Mouse (Mus musculus) hindbrain, embryonic 10.5 days (tissue): ENCODE data around the gene Map10. TPM values are rescaled to one million over a fixed set of nuclear protein-coding genes. Genes with fewer than 3 reads are reported as not detected.
A peak's percentile ranks its signal among the peaks of the same experiment; 100 is the strongest.

Experiments
- DNase-seq: peaks from one replicate; pipeline ENCODE4 v3.0.0-alpha.2; 2017; ENCODE audit warnings: low spot score
- H3K27ac ChIP-seq: fragments of 300-500 bp; sonication (generic); 2 replicates; pipeline ENCODE4 v1.5.1; 2016; ENCODE audit warnings: mild to moderate bottlenecking, moderate library complexity
- H3K27me3 ChIP-seq: fragments of 300-500 bp; sonication (generic); 2 replicates; pipeline ENCODE4 v1.6.1; 2016; ENCODE audit warnings: mild to moderate bottlenecking; ENCODE audit not compliant: poor library complexity, insufficient read depth, severe bottlenecking
- H3K36me3 ChIP-seq: fragments of 300-500 bp; sonication (generic); 2 replicates; pipeline ENCODE4 v1.6.1; 2016; ENCODE audit warnings: mild to moderate bottlenecking, moderate library complexity
- H3K4me1 ChIP-seq: fragments of 300-500 bp; sonication (generic); replicated peaks from 2 replicates; pipeline ENCODE4 v1.6.1; 2016; ENCODE audit warnings: mild to moderate bottlenecking
- H3K4me3 ChIP-seq: fragments of 300-500 bp; sonication (generic); 2 replicates; pipeline ENCODE4 v1.5.1; 2016; ENCODE audit warnings: mild to moderate bottlenecking, moderate library complexity
- H3K9me3 ChIP-seq: fragments of 300-500 bp; sonication (generic); 2 replicates; pipeline ENCODE4 v1.6.1; 2016; ENCODE audit warnings: mild to moderate bottlenecking, moderate library complexity
- WGBS: fragments of 180-500 bp; shearing (Covaris S2); methylation state at CpG from one replicate; pipeline ENCODE4 v1.1.7; 2016; 5-methylcytosine and 5-hydroxymethylcytosine counted together
- polyA plus RNA-seq: library from polyadenylated mRNA; unstranded; fragments of >200 nt; fragmentation: Nextera tagmentation; extraction: Ambion mirVana; gene quantifications from 2 replicates; pipeline ENCODE4 v1.2.1, GENCODE M21; 2016

The Map10 gene
- polyA plus RNA-seq, 1 experiment from 2014 or later, result 6.0 TPM

GRCm38 (mm10) chr8:125658926-125659325 is 10.7 kb upstream of the Map10 start:
- no peaks in the 10 kb centered on the region for H3K36me3 ChIP-seq
- no peak overlapping the region for H3K4me3 ChIP-seq
- WGBS, result 69% methylated on average over 4 of the region's 4 CpGs
- DNase-seq, result no peak
- H3K9me3 ChIP-seq, result no peaks in the 10 kb centered on the region
- peaks cover 25% of the 10 kb centered on the region for H3K4me1 ChIP-seq
- H3K27ac ChIP-seq, result peak overlapping the region; percentile 40; the same call in 1 of the 2 replicates
- H3K27me3 ChIP-seq, result 0 out of 2 replicates have a peak, but pooled peaks cover 3% of the 10 kb centered on the region

- H3K9me3 ChIP-seq, result no peaks in the 10 kb centered on the region
- WGBS, result 76% methylated on average over 6 of the region's 6 CpGs
- H3K27ac ChIP-seq, result peak overlapping the region; percentile 50
Observed at GRCm38 (mm10) chr8:125660397-125660796, 9.2 kb upstream of the Map10 start.

DNA sequence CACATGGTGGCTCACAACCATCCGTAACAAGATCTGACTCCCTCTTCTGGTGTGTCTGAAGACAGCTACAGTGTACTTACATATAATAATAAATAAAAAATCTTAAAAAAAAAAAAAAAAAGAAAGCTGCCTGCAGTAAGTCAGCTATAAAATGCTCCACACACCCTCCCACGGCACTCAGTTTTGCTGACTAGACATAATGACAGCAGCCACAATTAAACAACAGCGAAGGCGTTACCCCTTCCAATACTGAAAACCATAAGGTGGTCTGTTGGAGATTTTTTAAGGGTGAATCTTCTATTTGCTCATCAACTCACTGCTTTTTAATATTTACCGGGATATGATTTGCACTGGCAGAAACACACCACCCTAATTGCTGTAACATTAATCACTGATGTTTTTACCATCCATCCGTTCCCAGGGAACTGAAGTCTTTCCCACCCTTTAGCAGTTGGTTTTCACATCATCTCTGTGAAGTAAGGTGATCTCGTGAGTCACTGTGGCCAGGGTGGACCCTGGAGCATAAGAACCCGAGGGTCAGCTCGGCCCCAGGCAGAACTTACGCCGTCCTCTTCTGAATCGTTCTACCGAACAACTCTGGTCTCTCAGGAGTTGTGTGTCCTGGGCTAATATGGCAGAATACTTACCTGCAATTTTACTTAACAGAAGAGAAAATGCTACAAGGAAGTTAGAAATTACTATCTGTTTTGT is 7.5 kb upstream of the Map10 start:
- no peak overlapping the region for H3K4me3 ChIP-seq
- 94% methylated on average over 13 of the region's 13 CpGs for WGBS
- H3K27me3 ChIP-seq, result 0 out of 2 replicates have a peak, but pooled peaks cover 3% of the 10 kb centered on the region
- no peak for DNase-seq
- no peaks in the 10 kb centered on the region for H3K36me3 ChIP-seq
- no peak overlapping the region for H3K27ac ChIP-seq
- peaks cover 48% of the 10 kb centered on the region for H3K4me1 ChIP-seq
- no peaks in the 10 kb centered on the region for H3K9me3 ChIP-seq

More at GRCm38 (mm10) chr8:125660397-125660796, 9.2 kb upstream of the Map10 start:
- DNase-seq, result peak; percentile 23
- peaks cover 33% of the 10 kb centered on the region for H3K4me1 ChIP-seq
- H3K4me3 ChIP-seq, result no peak overlapping the region
- no peaks in the 10 kb centered on the region for H3K36me3 ChIP-seq
- H3K27me3 ChIP-seq, result 0 out of 2 replicates have a peak, but pooled peaks cover 3% of the 10 kb centered on the region

GRCm38 (mm10) chr8:125662669-125663048 is 7.0 kb upstream of the Map10 start:
- no peak overlapping the region for H3K27ac ChIP-seq
- 66% methylated on average over 6 of the region's 6 CpGs for WGBS
- DNase-seq, result no peak

DNA sequence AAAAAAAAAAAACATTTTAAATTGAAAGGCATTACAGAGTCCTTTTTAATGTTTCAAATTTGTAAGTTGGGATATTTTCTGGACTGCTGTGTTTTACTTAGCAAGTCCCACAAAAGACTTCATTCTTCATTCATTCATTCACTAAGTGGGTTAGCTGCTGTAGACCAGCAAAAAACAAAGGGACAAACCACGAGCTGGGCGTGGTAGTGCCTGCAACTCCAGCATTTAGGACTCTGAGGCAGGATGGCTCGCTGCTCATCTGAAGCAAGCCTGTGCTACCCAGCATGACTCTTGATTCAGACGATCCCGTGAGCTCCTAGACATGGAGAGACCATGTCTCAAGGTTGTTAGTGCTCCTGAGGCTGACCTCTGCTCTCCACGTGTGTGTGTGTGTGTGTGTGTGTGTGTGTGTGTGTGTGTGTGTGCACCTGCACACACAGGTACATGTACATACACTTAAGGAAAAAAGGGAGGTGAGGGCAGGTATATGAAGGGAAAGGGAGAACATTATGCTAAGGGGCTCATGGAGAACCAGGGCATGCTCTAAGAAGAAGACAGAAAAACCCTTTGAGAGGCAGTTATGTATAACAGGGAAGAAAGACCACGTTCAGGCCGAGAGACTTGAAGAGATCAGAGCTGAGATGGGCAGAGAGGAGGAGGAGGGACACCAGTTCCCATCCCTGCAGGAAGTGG is 4.3 kb upstream of the Map10 start:
- Histone ChIP-seq H3K4me1 (peaks cover 45% of the 10 kb centered on the region), H3K27me3 (peaks cover 17% of the 10 kb centered on the region), H3K36me3 (peaks cover 2% of the 10 kb centered on the region), H3K4me3 (no peak overlapping the region), H3K27ac (0 out of 2 replicates have a peak overlapping the region, but pooled peaks have one; percentile 40), H3K9me3 (peaks cover 8% of the 10 kb centered on the region)
- DNase-seq, result no peak
- WGBS, result 50% methylated on average over 8 of the region's 8 CpGs

More at GRCm38 (mm10) chr8:125662669-125663048, 7.0 kb upstream of the Map10 start:
- Histone ChIP-seq H3K4me1 (peaks cover 48% of the 10 kb centered on the region), H3K36me3 (no peaks in the 10 kb centered on the region), H3K27me3 (0 out of 2 replicates have a peak, but pooled peaks cover 3% of the 10 kb centered on the region), H3K9me3 (no peaks in the 10 kb centered on the region), H3K4me3 (no peak overlapping the region)

DNA sequence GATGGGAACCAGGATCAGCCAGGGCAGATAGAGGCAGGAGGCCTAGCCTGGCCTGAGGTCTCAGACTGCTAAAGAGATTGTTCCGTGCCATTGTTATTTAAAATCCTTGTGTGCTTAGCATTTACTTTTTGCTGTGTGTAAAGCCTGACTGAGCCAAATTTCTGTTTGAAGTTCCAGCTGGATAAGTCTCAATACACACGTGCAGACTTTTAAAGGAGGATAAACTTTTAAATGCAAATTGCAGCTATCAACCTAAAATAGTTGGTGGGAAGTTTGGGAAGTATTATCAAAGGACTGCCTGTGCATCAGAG is 3.8 kb upstream of the Map10 start:
- Histone ChIP-seq H3K27ac (0 out of 2 replicates have a peak overlapping the region, but pooled peaks have one; percentile 40), H3K9me3 (peaks cover 13% of the 10 kb centered on the region), H3K4me3 (no peak overlapping the region), H3K27me3 (peaks cover 17% of the 10 kb centered on the region), H3K36me3 (peaks cover 7% of the 10 kb centered on the region), H3K4me1 (peaks cover 44% of the 10 kb centered on the region)
- no peak for DNase-seq
- WGBS, result 31% methylated on average over 2 of the region's 2 CpGs

DNA sequence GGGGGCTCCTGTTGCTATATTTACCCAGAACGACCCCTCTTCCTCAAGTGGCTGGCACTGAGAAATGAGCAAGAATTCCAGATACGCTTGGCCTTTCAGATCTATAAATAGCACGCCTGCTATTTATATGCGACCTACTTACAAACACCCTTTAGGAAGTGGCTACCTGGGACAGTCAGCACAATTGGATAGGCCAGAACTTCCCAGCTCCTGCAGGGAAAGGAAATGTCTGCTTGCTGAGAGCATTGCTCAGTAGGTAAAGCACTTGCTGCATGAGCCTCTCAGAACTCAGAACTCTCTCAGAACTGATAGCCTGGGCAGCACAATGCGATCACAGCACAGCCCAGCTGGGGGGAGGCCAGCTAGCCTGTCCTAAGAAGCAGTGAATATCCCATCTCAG is 3.4 kb upstream of the Map10 start:
- H3K36me3 ChIP-seq, result peaks cover 11% of the 10 kb centered on the region
- DNase-seq, result no peak
- peaks cover 17% of the 10 kb centered on the region for H3K9me3 ChIP-seq
- peaks cover 17% of the 10 kb centered on the region for H3K27me3 ChIP-seq
- no peak overlapping the region for H3K4me3 ChIP-seq
- H3K27ac ChIP-seq, result peak overlapping the region; percentile 35; the same call in 1 of the 2 replicates
- 46% methylated on average over 5 of the region's 5 CpGs for WGBS
- peaks cover 44% of the 10 kb centered on the region for H3K4me1 ChIP-seq

DNA sequence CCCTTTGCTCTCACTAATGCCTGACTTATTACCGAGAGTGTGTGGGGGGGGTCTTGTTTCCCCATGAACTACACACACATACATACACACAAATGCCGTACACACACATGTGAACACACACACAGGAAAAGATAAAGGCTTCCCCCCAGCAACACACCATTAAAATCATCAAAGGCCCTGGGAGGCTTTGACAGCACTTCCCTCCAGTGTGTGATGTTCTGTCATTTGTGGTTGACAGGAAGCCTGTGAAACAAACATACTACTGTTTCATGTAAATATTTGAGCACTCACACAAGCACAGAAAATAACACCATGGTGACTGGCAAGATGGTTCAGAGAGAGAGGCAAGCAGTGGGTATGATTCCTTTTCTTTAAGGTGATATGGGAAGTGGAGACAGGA is 2.4 kb upstream of the Map10 start:
- 89% methylated on average over 2 of the region's 2 CpGs for WGBS
- Histone ChIP-seq H3K9me3 (peaks cover 28% of the 10 kb centered on the region), H3K27ac (no peak overlapping the region), H3K4me1 (peaks cover 44% of the 10 kb centered on the region), H3K36me3 (peaks cover 21% of the 10 kb centered on the region), H3K27me3 (peaks cover 16% of the 10 kb centered on the region), H3K4me3 (no peak overlapping the region)
- DNase-seq, result no peak

GRCm38 (mm10) chr8:125669159-125669699 is 389 bp upstream of the Map10 start:
- 79% methylated on average over 14 of the region's 14 CpGs for WGBS
- Histone ChIP-seq H3K4me1 (peaks cover 36% of the 10 kb centered on the region), H3K27ac (peak overlapping the region; percentile 93), H3K36me3 (peaks cover 22% of the 10 kb centered on the region), H3K9me3 (peaks cover 31% of the 10 kb centered on the region), H3K4me3 (peak overlapping the region; percentile 66), H3K27me3 (peaks cover 14% of the 10 kb centered on the region)
- DNase-seq, result no peak

DNA sequence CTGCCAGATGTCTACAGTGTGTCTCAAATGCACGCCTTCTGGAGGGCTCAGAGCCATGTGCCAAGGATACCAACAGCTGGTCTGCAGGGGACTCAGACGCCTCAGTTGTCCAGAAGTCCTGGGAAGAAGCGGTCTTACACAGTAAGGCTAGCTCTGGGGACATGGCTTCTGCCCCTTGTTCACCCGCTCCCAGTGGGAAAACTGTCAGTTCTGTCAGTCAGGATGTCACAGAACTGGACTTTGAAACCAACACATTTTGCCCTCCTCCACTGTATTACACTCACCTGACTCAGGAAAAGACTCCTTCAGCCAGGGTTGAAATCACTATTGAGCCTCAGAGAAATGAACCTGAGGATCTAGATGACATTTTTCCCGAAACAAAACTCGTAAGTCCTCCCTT is 802 bp downstream of the Map10 start:
- peak overlapping the region; percentile 66 for H3K4me3 ChIP-seq
- H3K27me3 ChIP-seq, result peaks cover 14% of the 10 kb centered on the region
- peak overlapping the region; percentile 93 for H3K27ac ChIP-seq
- peaks cover 31% of the 10 kb centered on the region for H3K9me3 ChIP-seq
- H3K36me3 ChIP-seq, result peaks cover 22% of the 10 kb centered on the region
- DNase-seq, result no peak
- WGBS, result 95% methylated on average over 6 of the region's 6 CpGs
- H3K4me1 ChIP-seq, result peaks cover 27% of the 10 kb centered on the region

- DNase-seq, result no peak
- Histone ChIP-seq H3K4me1 (peaks cover 22% of the 10 kb centered on the region), H3K9me3 (peaks cover 31% of the 10 kb centered on the region), H3K27ac (no peak overlapping the region), H3K4me3 (0 out of 2 replicates have a peak overlapping the region, but pooled peaks have one; percentile 66), H3K36me3 (peaks cover 22% of the 10 kb centered on the region), H3K27me3 (peaks cover 14% of the 10 kb centered on the region)
- 94% methylated on average over 9 of the region's 9 CpGs for WGBS
Observed at GRCm38 (mm10) chr8:125670906-125671305, 1.3 kb downstream of the Map10 start.

- Histone ChIP-seq H3K4me1 (peaks cover 19% of the 10 kb centered on the region), H3K9me3 (peaks cover 31% of the 10 kb centered on the region), H3K27ac (no peak overlapping the region), H3K27me3 (peaks cover 14% of the 10 kb centered on the region), H3K36me3 (peaks cover 22% of the 10 kb centered on the region), H3K4me3 (no peak overlapping the region)
- 95% methylated on average over 5 of the region's 5 CpGs for WGBS
- no peak for DNase-seq
Observed at GRCm38 (mm10) chr8:125671371-125671770, 1.8 kb downstream of the Map10 start.

DNA sequence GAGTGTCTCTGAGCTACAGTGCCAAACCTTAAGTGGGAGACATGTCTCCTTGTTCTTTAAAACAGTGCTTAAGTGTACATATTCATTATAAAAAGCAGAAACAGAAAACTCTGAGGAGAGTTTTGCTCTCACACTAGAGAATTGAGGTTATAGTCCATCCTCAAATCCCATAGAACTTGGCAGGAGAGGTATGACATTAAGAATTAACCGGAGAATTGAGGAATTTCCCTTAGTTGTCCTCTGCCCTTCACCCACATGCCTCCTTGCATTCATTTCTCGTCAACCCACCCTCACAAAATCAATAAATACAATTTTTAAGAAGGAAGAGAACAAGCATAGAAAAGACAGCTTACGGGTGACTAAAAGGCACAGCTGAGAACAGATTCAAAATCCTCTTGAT is 6.2 kb downstream of the Map10 start:
- DNase-seq, result no peak
- Histone ChIP-seq H3K4me1 (peaks cover 14% of the 10 kb centered on the region), H3K36me3 (peaks cover 15% of the 10 kb centered on the region), H3K27ac (no peak overlapping the region), H3K4me3 (no peak overlapping the region), H3K27me3 (no peaks in the 10 kb centered on the region), H3K9me3 (peaks cover 17% of the 10 kb centered on the region)
- 81% methylated on average over 3 of the region's 3 CpGs for WGBS
